Mouse (Mus musculus) lung, postnatal 0 days (tissue): ENCODE data around the gene Sinhcaf.

Experiments
- CTCF ChIP-seq: IDR thresholded peaks from 2 replicates; pipeline ENCODE4 v1.5.1; 2016; ENCODE audit warnings: antibody characterized with exemption, mild to moderate bottlenecking
- EP300 ChIP-seq: IDR thresholded peaks from 2 replicates; pipeline ENCODE4 v1.6.1; 2016; ENCODE audit warnings: antibody characterized with exemption, mild to moderate bottlenecking, control low read depth

GRCm38 (mm10) chr6:148902728-148903127, 43.5 kb downstream of the Sinhcaf start:
- no peak for TF ChIP-seq CTCF
- no peak for TF ChIP-seq EP300
